Mouse (Mus musculus) adrenal gland, adult 8-10 months (tissue): ENCODE results near the gene Ifnar2. TPM values are rescaled to one million over a fixed set of nuclear protein-coding genes. Genes with fewer than 3 reads are reported as not detected.

ENCODE experiments used
- DNase-seq: peaks from one replicate; pipeline ENCODE4 v3.0.0; 2022
- total RNA-seq, 4 experiments: library from RNA; stranded (reverse); gene quantifications; 2 replicates each; pipeline ENCODE4 v1.2.4; 2022

Gene Ifnar2
- total RNA-seq, 4 experiments from 2014 or later, result 83.7 to 103 (median 95.8) TPM

DNA sequence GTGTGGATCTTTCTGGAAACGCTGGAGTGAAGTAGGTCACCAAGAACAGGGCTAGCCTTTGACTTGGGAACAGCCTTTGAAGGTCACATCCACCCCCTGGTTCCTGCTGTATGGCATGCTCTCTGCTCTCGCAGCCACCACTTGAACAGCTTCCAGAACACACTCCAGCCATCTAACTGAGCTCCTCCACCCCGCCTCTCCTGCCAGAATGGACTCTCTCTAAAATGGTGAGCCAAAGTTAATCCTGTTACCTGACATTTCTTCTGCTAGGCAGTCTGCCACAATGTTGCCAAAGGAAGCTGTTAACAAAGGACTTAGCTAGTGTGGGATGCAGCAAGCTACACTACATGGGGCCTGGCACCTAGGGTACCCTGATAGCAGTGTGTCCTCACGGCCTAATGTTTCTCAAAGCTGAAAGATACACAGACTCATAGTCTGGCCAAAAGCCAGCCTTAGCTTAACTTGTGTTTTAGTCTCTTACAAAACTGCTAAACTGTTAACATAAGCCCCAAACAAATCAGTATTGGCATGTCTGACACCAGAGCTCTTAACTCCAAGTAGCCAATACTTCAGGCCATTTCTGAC, 22.3 kb downstream of the Ifnar2 start:
- no peak for DNase-seq

DNA sequence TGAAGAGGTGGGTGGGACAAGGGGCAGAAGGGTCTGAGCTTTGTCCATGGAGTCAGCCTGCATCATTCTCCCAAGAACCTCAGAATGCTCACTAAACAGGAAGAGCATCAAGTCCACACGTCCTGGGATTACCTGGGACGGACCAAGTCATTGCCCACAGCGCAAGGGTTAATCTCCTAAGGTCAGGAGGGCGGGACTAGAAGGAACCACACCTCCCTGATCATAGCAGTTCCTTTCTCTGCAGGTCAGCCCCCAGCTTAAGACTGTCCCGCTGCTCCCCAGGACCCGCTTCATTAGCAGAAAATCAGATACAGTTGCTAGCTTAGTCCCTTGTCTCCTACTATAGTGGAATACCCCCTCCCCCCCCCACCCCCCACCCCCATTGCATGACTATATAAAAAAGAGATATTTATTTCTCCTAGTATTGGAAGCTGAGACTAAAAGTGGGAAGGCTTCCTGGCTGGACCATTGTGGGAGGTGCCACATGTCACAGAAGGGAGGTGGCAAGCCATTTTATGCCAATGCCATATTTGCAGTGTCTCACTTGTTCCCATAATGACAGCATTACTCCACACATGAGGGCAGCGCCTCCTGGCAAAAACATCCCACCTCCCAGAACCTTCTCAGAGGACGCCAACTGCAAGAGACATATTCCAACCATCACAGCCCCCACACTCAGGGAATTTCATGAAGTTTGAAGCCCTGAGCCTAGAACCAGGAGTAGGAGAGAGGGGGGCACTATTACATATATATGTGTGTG, 23.2 kb downstream of the Ifnar2 start:
- no peak for DNase-seq

DNA sequence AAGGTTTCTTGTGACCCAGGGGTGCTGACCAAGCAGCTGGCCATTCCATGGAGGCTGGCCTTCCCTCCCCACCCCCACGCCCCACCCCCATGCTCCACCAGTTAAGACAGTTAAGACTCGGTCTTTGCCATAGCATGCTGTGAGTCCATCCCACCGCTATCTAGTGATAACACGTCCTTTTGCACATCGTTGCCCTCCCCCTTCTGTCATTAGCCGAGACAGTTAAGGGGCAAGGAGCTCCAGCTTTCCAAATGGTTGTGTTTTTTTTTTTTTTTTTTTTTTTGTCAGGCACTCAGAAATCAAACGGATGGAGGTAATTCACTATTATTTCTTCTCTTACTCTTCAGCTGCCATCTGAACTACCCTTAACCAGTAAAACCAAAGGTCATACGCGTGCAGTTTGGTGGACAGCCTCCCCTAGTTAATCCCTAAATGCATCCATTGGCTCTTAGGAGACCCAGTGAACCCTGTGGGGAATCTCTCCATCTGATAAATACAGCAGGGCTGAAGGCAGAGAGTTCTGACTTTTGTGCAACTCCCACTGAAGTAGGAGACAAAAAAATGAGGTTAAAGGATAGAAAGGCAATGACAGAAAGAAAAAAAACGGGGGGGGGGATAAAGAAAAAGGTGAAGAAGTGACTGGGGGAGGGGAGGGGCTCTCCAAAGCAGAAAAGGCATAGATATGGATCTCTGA, 24.4 kb downstream of the Ifnar2 start:
- DNase-seq, result no peak

DNA sequence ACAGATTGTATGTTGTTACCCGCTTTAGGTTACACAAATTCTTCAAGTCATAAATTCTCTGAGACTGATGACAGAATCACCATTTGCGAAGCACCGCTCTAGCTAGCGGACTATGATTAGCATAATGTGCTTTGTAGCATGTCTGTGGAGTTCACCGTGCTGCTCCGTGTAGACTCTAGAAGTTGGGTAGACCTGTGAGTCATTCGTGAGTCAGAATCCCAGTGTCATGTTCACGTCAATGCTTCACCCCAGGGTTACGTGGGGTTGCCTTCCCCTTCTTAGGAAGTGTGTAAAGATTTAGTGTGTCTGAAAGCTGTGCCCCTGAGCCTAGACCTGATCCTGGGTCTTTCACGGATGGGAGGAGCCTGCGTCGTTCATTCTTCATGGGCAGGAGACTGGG, 25.4 kb downstream of the Ifnar2 start:
- peak; percentile 73 for DNase-seq

DNA sequence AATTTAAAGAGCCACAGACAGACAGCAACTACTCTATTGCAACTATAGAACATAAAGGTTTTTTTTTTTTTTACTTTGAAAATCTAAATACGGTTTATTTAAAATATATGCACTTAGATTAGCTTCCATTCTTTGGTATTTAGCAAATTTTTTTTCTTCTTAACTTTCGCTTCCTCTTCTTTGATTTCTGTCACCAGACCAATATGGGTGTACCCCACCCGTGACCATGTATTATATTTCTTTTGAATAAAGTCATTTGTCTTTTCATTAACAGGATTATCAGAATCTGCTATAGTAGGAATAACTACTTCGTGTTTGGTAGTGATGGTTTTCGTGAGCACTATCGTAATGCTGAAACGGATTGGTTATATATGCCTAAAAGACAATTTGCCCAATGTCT, 26.4 kb downstream of the Ifnar2 start:
- no peak for DNase-seq

DNA sequence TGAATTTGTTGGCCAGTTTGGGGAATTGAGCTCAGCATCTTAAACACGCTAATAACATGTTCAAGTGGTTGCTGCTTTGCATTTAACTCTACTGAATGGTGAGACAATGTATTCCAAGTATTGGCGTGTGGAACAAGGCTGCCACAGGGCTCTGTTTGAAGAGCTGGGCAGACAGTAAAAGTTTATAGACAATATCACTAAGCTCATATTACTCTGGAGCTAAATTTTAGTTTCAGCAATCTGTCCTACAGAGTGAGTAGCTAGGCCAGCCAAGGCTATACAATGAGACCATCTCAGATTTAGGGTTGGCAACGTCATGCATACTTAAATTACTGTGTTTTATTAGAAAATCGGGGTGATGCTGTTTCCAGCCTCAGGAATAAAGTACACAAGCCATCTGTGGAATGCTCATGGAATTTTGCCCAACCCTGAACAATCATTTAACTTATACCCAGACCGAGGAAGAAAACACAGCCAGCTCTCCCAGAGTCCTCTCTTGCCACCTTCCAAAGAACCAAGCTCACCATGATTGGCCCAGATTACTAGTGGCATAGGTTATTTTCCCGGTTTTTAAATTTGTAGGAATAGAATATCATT, 29.1 kb downstream of the Ifnar2 start:
- DNase-seq, result no peak

DNA sequence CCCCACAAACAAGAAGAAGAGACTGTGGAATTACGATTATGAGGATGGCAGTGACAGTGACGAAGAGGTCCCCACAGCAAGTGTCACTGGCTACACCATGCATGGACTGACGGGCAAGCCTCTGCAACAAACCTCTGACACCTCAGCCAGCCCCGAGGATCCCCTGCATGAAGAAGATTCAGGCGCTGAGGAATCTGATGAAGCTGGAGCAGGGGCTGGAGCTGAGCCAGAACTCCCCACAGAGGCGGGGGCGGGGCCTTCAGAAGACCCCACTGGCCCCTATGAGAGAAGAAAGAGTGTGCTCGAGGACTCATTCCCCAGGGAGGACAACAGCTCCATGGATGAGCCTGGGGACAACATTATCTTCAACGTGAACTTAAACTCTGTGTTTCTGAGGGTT, 31.2 kb downstream of the Ifnar2 start:
- no peak for DNase-seq

DNA sequence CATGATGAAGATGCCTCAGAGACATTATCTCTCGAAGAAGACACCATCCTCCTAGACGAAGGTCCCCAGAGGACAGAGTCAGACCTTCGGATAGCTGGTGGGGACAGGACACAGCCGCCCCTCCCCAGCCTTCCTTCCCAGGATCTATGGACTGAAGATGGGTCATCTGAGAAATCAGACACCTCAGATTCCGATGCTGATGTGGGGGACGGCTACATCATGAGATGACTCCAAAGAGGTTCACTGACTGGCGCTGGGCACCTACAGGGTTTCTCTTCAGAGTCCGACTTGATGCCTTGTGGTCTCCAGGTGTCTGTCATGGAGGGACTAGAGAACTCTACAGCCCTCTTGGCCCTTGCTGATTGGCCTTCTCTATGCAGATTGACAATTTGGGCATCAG, 31.6 kb downstream of the Ifnar2 start:
- no peak for DNase-seq

DNA sequence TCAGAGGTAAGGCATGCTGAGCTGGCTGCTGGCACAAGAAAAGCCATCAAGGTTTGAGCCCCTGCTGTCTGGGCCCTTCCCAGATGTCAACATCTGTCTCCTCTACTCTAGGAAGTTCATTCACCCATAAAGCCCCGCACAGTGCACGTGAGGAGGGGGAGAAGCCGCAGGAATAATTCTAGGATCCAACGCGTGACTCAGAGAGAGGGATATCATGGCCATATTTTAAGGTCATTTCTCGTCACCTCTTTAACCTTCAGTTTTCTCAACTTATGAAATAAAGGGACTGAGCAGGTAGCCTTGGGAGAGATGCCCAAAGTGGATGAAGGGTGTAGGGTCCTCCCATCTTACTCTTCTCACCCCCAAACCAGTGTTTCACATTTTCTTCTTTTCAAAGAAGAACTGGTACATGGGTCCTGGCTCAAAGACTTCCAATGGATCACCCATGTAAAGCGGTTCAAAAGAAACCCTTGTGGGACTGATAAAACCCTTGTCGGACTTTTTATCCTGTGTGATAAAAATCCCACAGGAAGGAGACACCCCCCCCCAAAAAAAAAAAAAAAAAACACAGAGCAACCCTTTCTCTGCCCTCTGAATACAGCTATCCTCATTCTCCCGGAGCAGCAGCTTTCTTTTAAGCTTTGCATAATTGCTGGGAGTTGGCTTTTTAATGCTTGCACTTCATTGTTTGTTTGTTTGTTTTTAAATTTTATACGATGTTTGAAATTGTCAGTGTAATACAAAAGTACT, 32.4 kb downstream of the Ifnar2 start:
- no peak for DNase-seq

DNA sequence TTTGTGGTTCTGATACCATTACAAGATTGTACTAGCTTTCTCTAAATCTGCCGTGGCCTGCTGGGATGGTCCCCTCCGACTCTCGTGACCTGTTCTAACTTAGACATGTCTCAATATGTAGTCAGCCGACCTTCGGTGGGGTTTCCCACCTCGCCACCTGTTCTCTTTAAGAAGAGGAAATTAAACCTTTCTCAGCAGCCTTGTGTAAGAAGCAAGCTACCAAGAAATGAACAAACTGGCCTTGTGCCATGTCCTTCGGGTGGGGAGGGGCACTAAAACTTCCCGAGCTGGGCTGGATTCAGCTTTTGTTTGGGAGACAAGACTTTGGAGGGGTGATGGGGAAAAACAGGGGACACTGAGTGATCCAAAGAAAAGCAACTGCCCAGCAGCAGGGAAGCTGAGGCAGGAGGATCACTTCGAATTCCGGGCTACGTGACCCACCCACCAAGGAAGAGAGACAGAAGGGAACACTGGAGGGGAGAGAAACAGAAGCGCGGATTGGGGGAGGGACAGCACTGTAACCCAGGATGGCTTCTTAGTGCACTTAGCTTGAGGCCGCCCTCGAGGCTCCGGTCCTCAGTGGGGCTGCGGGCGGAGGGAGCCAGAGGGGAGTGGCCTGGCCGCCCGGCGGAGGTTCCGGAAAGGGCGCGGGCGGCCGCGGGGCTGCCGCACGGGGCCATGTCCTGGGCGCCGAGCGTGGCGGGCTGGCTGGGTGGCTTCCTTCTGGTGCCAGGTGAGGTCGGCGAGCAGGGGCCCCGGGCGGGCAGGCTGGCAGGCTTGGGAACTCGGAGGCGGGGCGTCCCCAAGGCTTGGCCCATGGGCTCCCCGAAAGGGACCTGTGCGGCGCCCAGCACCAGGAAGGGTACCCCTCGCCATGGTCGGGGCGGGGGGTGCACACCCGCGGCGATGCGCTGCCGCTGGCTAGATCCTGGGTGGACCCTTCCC, 33.3 kb downstream of the Ifnar2 start, which contains the start of gene Il10rb:
Gene Il10rb, plus strand, starts transcription at position 525 of the 945 bp plus-strand sequence.
- peak; percentile 79 for DNase-seq

DNA sequence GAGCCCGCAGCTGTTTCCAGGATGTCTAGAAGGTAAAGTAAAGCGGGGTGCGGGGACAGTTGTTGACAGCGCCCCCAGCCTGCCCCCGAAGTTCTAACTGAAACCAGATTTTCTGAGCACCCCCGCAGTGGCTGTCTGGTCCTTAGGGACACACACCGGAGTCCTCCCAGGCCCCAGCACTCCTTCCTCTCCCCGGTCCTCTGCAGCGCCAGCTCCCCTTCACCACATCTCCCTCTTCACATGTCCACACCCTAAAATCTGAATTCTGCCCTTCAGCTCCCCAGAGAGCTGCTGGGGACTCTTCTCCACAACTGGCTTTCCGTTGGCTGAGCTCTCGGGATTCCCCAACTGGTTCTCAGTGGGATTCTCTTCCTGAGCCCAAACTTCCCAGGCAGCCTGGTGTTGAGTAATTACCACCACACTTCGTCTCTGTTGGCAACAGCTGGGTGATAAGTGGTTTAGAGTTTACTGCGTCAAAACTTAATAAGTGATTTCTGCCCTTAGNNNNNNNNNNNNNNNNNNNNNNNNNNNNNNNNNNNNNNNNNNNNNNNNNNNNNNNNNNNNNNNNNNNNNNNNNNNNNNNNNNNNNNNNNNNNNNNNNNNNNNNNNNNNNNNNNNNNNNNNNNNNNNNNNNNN, 34.1 kb downstream of the Ifnar2 start:
- DNase-seq, result no peak

DNA sequence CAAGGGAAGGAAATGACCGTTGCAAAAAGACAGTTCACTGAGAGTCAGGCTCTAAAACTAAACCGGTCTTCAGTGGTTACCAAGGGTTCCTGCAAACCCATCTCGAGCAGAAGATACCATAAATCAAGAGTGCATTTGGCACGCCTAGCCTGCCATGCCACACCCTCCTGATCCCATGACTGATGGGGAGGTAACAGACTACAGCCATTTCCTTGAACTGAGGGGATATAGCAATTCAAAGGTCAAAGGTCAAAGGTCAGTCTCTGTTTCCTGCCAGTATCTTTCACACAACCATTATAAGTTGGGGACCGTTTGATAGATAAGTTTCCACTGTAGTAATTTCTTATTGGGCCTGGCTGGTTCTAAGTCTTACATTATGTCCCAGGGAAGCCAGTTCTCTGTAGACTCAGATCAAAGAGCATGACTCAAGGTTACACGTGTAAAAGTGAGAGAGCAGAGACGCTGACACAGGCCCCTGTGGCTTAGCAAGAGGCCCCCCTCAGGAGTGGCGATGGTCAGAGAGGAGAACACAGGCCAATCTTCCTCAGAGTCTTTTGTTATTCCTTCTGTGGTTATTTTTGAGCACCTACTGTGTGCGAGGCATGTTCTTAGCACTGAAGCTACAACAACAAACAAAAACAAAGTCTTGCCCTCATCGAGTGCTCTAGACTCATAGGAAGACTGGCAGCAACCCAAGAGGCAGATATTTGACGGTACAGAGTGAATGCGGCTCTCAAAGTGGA, 40.7 kb downstream of the Ifnar2 start:
- peak; percentile 75 for DNase-seq

DNA sequence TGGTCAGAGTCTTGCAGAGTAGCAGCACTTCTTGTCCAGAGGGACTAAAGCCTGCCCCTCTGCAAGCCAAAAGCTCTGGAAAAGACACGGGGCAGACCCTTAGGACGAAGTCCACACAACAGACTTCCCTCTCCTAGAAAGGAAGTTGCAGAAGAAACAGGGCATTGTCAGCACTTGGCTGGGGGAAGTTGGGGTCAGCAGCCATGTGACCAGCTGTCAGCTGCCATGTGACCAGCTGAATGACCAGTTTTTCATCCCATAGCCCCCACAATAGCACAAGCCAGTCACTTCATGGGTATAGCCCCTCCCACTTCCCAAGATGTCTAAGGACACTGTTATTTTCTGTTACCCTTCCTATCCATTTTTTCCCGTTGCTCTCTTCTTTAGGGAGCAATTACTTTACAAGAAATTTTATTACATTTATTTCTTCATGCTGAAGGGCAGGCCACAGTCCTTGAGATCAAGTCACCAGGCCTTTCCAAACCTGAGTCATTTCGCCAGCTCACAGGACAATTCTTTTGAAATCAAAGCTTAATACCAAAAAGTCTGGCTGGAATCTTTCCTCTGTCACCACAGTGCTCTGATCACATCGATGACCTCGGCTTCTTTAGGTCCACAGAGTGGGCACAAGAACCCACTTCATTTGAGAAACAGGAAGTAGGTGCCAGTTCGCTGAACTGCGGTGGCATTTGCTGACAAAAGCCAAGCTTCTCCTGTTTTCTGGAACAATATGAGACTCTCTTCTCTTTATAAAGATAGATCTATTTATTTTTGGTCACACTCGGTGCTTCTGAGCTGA, 43.0 kb downstream of the Ifnar2 start:
- DNase-seq, result peak; percentile 68

DNA sequence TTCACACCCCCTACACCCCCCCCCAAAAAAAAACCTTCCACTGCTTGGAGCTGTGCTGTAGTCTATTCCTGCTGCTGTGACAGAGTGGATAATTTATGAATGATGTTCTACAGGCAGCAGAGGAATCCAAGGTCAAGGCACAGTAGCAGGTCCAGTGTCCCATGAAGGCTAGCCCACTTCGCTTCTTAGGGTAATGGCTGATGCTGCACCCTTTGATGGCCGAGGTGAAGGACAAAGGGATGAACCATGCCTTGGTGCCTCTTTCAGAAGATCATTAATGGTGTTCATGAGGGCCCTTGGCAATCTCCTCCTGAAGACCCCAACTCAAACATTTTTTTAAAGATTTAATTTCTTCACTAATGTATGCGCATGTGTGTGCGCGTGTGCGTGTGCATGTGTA, 43.8 kb downstream of the Ifnar2 start:
- DNase-seq, result no peak

DNA sequence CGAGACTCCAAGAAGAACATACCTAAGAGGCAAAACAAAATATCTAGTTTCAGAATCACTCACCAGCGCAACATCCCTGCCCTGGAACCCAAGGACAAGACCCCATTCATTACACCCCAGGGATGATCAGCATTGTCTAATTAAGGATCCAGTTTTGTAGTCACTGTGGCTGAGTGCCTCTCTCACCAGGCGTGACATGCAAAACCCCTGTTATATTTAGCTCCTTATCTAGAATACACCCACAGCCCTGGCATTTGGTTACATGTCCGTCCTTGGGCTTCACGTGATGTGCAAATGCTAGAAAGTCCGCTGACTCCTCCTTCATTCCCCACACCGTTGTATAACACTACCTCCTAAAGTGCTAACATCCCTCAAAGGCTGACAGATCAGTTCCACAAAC, 44.4 kb downstream of the Ifnar2 start:
- DNase-seq, result peak; percentile 60

DNA sequence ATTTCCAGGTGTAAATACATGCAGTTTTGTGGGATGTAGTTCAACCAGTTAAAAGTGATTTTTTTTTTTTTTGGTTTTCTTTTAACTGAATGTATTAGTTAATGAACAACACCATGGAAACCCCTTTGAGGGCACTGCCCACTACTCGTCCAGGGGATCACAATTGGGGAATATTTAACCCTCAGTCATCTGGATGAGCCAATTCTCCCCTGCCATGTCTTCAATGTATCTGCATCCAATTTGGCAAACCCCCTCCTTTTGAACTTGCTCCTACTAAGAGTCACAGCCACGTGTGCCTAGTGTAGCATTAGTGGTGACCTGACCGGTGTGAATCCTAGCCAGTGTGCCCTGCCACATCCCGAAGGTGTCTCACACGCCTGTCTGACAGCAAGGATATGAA, 45.9 kb downstream of the Ifnar2 start:
- no peak for DNase-seq

DNA sequence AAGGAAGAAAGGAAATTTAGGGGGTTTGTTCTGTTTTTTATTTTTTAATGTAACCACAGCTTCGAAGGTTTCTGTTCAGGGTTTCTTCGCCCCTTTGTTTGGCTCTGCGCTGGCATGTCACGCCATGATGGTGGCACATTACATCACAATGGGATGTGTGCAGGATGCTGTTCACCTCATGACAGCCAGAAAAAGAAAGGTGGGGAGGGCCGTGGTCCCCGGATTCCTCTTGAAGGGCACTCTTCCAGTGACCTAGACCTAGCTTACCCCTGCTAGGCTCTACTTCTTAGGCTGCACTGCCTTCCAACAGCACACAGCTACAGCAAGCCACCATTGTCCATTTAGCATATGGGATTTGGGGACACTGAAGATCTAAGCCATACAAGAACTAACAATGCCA, 53.2 kb downstream of the Ifnar2 start:
- no peak for DNase-seq

DNA sequence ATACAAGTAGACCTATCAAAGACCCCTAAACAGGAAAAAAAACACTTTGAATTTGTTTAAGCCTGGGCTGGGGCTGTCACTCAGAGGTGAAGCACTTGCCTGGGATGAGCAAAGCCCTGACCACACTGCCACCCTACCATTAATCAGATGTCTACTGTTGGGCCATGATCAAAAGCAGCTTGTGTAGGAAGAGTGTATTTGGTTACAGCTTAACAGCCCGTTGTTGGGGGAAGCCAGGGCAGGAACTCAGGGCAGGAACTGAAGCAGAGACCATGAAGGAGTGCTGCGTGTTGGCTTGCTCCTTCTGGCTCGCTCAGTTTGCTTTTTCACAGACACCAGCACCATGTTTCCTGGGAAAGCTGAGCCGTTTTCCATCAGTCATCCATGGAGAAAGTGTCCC, 54.0 kb downstream of the Ifnar2 start:
- no peak for DNase-seq

DNA sequence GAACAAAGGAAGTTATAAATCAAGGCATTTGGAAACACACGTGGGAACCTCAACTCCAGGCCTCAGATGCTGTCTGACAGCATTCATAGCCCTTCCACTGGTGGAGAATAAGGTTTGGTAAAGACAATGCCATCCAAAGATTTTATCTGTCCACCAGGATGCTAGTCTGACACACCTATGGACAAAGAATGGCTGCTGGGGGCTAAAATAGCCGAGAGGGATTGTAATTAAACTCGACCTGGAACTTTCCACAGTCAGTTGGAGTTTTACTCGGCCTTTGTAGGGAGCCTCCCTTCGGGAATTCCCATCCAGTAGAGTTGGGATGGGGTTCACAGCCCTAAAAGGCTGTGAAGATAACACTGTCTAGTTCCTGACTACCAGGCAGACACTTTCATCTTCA, 54.9 kb downstream of the Ifnar2 start:
- DNase-seq, result no peak
